Mouse (Mus musculus): ENCODE data around the gene Naa38.
A peak's percentile ranks its signal among the peaks of the same experiment; 100 is the strongest.

Naa38 gene

DNA sequence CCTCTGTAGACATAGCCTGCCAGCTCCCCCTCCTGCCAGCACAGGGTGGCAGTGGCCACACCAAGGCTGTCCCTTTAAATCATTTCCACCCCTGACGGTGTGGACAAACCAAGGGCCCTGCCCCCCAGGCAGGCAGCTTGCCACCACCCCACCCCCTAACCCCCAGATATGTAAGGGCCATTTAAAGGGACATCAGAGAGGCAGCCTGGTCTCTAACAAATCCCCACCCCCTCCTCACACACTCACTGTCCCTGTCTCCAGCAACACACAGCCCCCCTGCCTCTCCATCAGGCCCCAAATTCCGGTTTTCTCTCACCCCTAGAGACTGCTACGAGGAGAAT, 20.0 kb downstream of the Naa38 start:
- peak; percentile 71 to 92 for DNase-seq

DNA sequence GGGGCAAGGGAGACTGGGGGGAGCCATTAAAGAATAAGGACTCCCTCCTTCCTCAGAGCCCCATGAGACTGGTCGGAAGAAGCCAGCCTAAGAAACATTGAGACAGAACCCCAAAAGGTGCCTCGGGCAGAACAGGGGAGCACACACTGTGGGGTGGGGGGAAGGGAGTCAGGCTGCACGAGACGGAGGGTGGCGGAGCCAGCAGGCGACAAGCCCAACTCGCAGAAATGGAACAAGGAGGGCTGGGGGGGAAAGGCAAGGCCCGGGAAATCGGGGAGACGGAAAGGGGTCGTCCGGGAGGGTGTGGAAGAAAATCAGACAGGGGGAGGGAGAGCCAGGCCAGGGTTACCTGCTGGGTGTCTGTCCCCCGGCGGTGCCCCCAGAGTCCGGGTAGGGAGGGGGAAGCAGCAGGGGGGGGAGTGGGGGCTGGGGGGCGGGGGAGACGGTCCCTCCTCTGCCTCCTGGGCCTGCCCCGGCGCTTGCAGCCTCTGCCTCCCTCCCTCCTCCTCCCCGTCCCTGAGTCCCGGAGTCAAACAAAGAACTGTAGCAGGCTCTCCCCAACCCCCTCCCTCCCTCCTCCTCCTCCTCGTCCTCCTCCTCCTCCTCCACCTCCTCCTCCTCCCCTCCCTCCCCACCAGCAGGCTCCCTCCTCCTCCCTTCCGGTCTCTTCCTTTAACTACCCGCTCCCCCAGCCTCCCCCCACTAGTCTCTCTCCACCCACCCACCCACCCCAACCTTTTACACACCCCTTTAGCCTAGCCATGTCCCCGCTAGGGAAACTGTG, 20.6 kb downstream of the Naa38 start:
- peak; percentile 61 to 90 for DNase-seq

DNA sequence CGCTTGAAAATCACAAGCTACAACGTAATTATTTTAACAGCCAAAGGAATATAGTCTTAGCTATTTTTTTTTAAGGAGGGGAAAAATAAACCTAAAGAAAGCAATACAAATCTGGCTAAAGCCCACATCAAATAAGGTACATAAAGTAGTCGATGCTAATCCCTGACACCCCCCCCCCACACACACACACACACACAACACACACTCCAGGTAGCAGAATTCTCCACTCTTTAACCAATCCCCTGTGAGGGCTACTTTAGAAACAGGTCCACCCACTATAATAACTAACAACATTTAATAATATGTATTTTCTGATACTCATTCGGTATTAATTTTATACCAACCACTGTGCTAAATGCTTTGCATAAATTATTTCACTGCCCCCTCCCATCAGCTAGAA, 21.2 kb downstream of the Naa38 start:
- DNase-seq = no peak

DNA sequence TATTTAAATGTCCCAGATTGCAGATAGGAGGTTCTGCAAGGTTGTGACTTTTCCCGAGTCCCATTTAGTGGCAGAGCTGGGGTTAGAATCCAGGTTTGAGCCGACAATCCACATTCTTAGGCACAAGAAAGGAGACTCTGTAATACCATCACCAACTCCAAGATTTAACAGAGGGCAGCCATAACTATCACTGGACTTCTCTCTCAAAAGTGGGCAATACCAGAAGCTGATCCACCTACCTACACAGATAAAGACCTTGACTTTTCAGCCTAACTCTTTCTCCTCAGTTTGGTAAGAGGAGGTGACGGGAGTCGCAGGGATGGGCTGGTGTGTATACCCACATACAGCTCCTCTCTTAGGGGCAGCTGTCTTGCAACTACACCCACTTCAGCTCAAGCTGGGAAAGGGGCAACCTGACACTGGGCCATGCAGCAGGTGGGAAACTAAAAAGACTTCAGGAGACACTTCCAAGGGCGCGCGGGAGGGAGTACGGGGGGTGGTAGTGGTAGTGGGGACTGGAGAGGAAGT, 21.7 kb downstream of the Naa38 start:
- DNase-seq = no peak

DNA sequence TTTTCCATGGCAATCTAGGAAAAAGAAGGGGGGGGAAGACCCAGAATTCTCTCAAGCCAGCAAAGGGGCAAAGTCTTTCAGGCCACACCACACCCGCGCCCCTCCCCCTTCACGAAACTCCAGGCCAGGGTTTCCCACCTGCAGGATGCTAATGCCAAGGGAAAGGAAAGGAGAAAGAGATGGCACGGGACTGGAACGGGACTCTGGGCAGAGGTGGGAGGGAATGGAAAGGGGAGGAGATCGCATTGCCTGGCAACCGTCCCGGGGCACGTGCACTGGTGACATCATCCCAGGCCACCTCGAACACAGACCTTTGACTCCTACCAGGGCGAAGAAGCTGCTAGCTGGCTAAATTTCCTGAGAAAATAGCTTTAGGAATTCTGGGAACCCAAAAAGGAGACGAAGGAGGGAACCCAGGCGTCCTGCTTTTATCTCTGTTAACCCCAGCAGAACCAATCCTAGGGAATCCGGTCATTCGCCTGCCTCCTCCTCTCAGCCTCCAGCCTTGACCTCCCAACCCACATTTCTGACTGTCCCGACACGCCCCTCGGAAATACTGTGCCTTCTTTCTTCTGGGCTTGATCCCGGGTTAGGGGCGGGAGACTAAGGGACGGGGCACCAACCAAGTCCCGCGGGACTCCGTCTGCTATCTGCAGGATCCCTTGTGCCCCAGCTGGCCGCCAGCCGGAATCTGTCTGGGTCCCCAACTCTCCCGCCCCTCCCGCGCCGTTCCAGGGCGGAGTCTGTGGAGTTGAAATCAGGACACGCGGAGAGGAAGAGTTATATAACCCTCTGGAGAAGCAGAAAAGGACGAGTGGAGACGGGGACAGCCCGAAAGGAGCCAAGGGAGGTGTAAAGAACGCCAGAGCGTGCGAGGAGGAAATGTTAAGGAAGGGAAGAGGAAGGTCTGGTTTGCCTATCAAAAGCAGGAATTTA, 22.4 kb downstream of the Naa38 start:
- DNase-seq = peak; percentile 98 to 99

DNA sequence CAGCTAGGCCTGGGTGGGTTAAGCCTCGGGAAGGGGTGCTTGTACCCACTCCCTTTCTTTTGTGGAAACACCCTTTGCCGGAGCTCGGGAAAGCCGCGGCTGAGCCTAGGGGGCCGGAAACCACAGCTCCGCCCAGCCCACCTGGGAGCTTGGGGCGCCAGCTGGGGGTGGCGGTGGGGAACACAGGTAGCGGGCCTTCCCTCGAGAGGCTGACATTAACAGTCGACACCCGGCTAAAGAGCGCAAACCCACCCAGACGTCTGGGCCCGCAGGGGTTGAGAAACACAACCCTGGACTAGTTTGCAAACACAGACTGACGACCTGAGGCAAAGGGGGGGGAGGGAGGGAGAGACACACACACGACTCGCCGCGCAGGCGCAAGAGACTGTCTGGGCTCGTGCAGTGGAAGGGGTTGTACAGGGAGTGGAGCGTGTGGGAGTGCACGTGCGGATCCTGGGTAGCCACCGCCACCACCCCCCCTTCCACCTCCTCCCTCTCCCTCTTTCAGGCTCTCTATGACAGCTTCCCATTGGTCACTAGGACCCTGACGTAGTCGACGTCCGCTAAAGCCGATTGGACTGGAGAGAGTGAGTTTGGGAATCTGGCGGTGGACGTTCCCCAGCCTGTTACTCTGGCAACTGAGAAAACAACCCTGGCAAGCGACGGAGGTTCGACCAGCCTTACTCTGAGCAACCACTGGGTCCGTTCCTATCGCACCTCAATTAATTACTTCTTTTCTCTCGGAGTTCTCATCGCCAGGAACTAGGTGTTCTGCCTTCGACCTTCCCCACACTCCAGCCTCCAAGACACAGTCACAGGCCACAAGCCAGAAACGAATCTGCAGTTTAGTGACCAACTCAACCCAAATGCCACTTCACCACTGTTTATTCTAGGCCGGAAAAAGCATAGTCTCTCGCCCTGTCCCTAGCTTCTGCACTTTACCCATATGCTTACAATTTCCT, 23.5 kb downstream of the Naa38 start:
- peak; percentile 95 to 99 for DNase-seq

DNA sequence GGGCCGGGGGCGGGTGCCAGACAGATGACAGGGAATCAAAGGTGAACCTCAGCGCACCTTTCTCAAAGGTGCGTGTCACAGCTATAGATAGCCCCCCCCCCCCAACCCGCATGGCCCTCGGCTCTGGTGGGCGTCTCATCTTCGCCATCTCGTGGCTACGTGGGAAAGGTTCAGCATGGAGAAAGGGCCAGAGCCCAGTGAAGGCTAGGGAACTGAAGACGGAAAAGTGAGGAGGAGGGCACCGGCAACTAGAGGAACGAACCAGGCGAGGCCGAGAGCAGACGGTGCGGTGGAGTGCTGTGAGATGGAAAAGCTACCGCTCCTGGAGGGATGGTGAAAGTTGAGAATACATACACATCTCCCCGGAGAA, 24.1 kb downstream of the Naa38 start:
- DNase-seq = peak in 1 of 2 experiments; percentile 74

DNA sequence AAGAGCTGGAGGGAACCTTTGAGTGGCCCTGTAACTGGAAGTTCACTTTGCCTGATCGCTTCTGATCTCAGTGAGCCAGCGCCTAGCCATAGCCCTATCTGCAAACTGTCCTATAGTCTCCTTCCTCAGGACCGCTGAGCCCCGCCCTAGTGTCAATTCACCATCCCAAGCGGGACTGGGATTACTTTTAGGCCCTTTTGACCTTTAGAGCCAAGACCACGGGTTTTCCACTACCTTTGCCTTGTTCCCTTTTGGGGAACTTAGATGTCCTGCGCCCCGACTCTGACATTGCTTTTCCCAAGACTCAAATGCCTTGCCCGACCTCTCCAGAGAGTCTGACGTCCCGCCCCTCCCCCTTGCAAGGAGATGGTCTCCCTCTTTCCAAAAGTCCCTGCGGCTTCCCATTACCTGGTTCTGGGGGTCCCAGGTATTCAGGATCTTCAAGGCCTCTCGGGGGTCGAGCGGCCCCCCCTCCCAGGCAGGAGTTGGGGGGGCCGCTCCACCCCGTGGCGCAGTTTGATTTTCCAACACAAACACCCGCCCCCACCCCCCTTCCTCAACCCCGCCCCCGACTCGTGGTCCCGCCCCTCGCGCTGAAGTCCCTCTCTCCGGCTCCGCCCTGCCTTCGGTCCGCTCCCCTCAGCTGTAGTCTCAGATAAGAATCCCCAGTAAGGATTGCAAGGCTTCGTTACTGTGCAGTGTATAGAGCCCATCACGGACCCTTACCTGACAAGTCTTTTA, 24.7 kb downstream of the Naa38 start:
- DNase-seq = peak; percentile 77 to 83

DNA sequence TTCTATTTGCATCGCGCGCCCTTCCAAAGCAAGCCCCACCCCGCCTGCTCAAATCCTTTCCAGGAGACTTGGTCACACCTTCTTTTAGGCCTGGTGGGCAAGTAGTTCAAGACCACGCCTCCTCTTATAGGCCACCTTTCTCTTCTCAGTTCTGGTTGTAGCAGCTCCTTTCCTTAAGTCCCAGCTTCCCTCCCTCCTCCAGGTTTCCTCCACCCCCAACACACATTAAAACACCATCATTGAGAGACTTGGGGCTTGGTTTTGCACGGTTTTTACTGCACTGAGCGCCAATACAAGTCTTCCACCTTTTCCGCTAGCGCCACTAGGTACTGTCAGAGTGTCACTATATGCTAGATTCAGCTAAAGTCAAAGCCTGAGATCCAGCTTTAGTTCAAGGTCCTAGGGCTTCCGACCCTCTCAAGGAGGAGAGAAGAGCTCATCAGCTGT, 25.3 kb downstream of the Naa38 start:
- DNase-seq = no peak

DNA sequence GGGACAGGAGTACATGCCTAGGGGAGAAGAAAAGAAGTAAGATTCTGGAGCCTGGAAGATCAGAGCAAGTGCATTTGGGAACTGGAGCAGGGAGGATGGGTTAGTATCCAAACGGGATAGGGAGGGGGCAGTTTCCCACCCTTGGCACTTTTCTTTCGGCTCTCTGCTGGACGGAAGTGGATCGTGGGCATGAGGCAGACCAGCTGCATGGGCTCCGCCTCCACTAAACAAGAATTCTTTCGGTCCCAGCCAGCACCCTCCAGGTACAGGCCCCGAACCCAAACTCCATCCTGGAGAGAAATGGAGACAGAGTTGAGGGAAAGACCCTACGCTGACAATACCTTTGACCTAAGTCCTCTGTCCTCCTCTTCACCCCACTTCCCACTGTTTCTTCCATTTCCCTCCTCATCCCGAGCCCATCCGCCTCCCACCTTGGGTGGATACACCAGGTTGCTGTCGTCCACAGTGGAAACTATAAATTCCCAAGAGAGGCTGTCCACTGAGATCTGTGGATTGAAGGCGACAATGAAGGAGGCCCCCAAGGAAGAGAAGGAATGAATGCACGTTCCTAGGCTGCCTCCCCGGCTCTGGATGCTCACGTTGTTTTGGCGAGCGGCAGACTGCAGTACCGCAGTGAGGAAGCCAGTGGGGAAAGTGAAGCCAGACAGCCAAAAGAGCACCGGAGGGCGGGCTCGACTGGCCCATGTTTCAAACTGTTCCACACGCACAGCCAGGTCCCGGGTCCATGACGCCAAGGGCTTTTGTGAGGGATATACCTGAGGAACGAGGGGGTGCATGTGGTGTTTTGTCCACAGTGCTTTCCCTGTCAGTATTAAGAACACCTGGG, 26.1 kb downstream of the Naa38 start:
- DNase-seq = peak in 1 of 2 experiments; percentile 30

DNA sequence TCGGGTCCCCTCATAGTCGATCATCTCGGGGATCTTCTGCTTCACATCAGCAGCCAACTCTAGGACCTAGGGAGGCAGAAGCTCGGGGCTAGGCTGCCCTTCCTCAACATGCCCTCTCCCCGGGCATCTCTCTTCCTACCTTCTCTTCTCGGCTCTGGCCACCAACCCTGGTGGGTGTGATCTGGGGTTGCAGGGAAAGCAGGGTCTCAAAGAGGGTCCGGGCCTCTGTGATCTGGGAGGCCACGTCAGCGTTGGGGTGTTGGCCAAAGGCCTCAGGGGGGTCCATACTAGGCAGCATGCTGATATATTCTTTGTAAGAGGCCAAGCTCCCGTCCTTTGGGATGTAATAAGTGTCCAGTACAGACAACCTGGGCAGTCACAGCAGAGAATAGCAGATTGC, 27.6 kb downstream of the Naa38 start:
- peak in 1 of 2 experiments; percentile 35 for DNase-seq

DNA sequence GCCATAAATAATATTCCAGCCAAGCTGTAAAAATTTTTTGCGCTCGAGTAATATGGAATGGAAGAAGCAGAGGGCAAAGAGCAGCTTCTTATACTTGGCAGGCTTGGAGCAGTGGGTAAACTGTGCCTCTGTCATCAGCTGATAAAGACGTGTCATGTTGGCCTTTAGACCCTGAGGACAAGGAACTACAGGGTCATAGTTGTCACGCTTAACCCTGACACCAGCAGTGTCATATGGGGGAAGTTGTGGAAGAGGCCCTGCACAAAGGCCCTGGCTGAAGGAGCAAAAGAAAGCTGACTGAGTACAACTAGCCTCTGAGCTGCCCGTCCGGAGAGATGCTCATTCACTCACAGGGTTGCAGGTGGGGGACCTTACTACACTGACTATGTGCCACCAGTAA, 28.6 kb downstream of the Naa38 start:
- no peak for DNase-seq

DNA sequence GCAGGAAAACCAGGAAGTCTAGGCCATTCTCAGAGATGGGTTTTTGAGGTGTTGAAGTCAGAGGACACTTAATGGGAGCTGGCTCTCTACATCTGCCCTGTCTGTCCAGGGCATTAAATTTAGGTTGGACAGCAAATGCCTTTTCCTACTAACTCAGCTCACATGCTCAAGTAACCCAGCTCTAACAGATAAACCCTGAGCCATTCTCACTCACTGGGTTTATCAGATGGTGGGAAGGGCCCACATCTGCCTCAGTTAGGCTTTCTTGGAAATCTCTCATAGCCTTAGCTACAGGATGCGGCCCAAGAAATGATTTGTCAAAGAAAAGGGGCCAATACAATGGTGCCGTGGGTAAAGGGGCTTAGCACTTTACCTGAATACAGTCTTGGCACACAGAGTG, 31.0 kb downstream of the Naa38 start:
- no peak for DNase-seq

DNA sequence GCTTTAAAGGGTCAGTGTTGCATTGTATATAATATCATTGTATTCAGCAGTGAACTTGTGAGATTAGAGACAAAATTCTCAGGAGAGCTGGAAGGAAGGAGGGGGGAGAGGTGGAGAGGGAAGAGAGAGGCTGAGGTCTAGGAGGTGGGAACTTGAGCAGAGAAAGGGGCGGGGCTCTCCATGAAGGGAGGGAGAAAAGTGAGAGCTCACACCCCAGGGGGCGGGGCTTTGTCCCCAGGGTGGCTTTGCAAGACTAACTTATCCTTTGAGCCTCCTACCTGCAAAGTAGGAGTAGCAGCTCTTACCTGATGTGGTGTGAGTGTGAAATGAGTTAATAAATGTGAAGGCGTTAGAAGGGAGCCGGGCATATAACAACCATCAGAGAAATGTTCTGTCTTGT, 33.5 kb downstream of the Naa38 start:
- peak; percentile 88 to 93 for DNase-seq

DNA sequence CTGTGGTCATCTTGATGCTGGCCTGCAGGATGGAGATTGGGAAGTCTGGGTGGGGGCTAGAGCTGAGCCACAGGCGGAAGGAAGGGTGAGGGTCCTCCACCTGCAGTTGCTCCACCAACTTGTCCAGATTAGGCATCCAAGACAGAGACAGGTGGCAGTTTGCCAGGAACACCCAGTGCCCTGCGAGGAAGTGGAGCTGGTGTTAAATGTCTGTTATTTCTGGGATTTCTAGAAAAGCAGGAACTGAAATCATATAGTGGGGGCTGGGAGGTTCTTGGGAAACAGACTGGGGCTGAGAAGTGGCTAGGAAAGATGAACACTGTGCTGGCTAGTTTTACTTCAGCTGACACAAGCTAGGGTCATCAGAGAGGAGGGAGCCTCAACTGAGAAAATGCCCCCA, 34.0 kb downstream of the Naa38 start:
- peak; percentile 48 to 67 for DNase-seq

DNA sequence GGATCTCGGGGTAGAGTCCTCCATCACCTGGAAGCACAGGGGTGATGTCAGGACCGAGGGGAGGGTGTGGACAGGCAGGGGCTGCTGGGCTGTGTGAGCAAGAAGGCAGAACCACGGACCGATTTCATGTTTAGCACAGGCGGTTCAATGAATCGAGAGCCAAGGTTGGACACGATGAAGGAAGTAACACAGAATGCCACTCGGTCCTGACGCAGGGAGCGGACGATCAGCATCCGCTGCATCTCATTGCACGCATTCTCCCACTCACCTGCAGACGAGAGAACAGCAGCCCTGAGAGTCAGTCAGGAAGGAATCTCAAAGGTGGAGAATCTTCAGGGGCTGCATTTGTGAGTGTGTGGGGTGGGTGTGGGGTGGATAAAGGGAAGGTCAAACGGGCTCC, 35.3 kb downstream of the Naa38 start:
- no peak for DNase-seq

DNA sequence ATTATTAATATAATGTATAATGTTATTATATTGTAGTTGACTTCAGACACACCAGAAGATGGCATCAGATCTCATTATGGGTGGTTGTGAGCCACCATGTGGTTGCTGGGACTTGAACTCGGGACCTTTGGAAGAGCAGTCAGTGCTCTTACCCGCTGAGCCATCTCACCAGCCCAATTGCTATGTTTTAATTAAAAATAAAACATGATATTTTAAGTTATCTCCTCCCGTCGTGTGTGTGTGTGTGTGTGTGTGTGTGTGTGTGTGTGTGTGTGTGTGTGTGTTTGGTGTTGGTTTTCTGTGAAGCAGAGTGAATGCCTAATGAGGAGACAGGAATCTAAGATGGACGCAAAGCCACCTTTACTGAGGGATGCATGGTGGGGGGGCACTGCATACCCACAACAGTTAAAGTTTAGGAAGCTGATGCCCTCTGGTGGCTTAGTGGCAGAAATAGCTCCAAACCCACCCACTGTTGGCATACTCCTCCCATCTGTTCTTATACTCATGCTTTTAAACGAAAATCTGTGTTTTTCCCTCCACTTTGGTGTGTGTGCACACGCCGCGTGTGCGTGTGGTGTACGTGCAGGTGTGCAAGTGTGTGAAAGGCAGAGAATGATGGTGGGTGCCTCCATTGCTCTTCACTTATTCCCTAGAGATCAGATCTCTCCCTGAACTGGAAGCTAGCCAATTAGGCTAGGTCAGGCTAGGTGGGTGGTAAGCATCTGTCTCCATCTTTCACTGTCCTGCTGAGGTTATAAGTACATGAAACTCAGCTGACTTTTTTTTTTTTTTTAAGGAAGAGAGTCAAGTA, 36.7 kb downstream of the Naa38 start:
- DNase-seq = peak; percentile 89

DNA sequence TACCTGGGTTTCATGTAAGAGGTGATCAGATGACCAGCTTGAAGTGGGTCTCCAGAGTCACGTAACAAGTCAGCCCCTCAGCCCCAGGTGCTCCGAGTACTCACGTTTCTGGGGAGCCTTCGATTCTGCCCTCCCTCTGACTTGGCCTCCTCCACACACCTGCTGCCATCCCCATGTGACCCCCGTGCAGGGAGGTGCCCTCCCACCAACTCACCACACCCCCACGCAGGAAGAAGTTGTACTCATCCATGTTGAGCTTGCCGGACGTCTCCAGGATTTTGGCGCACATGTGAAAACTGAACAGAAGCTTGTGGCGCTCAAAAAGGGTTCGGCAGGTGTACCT, 37.3 kb downstream of the Naa38 start:
- peak in 1 of 2 experiments; percentile 47 for DNase-seq

DNA sequence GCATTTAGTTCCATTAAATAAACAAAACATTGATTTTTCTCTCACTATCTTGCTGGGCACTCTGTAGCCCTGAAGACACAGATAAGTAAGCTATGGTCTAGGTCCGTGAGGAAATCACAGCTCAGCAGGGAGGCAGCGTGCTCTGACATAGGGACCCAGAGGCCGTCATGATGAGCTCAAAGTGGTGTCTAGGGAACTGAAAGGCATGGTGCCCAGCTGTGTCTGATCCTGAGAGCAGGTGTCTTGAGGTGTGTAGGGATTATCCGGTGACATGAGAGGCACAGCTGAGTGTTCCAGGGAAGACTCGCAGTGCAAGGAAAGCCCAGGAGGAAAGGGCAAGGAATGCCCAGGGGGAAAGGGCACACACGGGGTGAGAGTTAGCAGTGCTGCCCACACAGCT, 37.9 kb downstream of the Naa38 start:
- DNase-seq = no peak

DNA sequence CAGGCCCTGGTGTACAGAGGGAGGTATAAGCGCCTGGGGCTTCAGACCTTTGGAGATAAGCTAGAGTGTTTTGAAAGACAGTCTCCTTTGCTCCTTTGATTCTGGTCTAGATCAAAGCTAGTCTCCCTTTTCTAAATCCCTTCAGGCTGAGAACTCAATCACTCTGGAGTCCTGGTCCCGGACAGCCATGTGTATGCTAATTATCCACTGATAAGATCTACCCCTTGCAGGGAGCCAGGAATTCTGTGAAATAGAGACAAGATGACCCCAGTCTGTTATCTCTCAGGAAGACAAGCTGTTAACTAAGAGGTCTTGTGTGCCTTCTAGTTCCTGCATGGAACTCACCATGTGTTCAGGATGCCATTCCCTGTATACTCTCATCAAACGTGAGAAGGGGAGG, 42.0 kb downstream of the Naa38 start:
- no peak for DNase-seq
